Mouse (Mus musculus) Muller cell, postnatal 12 days (primary cell): Measurements from ENCODE around the gene Tmem18.

Experiments used
- DNase-seq: peaks from one replicate; pipeline ENCODE4 v3.0.0-alpha.2; 2015; ENCODE audit errors: inconsistent ontology term

Gene Tmem18

GRCm38 (mm10) chr12:30584356-30584740, at the start of gene Tmem18:
TSS of gene Tmem18 (plus strand) at chr12:30584426.
- peak; percentile 91 for DNase-seq

GRCm38 (mm10) chr12:30557349-30557748, 26.9 kb upstream of the Tmem18 start:
- DNase-seq: no peak

GRCm38 (mm10) chr12:30561411-30561810, 22.8 kb upstream of the Tmem18 start:
- peak; percentile 5 for DNase-seq

GRCm38 (mm10) chr12:30572075-30572474, 12.2 kb upstream of the Tmem18 start:
- no peak for DNase-seq

GRCm38 (mm10) chr12:30575952-30576351, 8.3 kb upstream of the Tmem18 start:
- no peak for DNase-seq

DNA sequence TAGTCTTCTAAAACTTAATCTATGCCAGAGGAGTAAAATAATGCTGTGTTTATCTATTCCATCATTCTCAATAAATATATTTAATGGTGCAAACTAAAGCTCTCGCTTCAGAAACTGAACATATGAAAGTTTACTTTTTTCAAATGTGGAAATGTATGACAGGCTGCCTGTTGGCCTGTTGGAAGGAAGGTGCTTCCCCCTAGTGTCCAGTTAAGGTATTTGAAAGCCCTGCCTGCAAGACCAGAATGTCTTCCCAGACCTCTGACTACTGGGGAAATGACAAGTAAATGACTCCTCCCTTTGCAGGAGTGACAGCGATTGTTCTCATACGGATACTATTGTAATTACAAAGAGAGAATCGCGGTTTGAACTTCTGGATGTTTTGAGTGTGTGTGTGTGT, 6.2 kb upstream of the Tmem18 start:
- peak; percentile 42 for DNase-seq

DNA sequence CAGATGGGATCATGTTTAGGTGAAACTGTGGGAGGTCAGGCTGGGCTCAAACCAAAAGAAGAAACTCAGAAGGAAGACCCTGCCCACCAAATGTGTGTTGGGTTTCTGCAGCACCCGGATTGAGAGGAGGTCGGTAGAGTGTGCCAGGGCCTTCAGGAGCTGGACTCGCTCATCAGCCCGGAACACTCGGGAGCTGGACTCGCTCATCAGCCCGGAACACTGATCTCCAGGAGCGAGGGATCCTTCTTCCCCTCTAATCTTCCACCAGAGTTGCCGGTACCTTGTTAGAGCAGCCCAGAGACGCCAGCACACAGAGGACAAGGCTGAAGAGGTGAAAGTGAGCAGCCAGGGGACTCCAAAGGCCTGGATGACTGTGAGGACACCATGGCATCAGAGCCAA, 2.9 kb upstream of the Tmem18 start:
- no peak for DNase-seq

DNA sequence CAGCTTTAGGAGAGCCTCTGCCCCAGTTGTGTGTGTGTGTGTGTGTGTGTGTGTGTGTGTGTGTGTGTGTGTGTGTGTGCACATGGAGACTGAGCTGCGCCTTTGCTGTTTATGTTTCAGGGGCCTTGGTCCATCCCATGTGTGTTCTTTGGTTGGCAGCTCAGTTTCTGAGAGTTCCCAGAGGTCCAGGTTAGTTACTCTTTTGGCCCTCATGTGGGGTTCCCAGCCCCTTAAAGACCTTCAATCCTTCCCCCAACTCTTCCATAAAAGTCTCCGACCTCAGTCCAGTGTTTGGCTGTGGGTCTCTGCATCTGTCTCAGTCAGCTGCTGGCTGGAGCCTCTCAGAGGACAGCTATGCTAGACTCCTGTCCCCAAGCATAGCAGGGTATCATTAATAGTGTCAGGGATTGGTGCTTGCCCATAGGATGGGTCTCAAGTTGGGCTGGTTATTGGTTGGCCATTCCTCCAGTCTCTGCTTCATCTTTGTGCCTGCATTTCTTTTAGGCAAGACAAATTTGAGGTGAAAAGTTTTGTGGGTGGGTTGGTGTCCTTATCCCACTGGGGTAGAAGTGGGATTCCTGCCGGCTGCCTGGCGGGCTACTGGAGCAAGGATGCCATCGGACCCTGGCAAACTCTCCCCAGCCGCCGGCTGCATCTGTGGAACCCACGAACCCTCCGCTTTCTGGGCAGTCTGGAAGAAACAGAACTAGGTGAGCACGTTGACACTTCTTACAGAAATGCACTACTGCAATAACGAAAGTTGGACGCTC, 455 bp upstream of the Tmem18 start:
- no peak for DNase-seq

- DNase-seq: no peak
Measured at GRCm38 (mm10) chr12:30584863-30585262, 637 bp downstream of the Tmem18 start.

DNA sequence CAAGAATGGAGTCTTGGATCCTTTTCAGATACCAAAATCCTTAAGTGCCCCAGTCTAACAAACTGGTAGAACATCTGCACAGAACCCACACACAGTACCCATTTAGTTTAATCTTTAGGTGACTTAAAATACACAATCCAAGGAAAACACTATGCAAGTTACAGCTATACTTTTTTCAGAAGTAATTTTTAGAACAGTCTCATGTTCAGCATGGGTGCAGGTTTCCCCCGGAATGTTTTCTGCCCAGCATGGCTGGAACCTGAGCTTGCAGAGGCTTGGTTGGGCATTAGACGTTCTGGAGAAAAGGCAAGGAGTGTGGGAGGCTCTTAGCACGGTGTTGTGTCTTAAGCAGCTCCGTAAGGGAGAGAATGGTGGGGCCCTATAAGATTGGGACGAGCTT, 7.6 kb downstream of the Tmem18 start:
- DNase-seq: no peak

DNA sequence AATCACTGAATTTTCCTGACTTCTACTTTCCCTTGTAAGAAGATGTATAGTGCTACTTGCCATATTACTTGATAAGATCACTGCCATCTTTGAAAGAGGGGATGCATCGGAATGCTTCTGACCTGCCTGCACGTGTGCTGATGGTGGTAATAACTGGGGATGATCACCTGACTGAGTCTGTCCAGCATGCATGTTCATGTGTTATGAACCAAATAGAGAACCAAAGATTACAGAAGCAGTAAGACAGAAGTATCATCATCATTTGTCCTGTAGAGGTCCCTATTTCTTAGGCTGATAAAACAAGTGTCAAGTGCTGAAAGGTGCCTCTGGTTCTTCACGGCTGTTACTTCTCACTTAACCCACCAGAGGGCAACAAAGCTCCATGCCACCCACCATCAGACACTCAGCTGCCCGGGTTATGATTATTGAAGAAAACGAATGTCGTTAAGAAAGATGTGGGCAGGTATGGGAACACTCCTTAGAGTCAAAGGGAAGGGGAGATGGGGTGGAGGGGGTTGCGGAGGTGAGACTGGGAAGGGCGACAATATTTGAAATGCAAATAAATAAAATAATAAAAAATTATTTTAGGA, 12.7 kb downstream of the Tmem18 start:
- DNase-seq: peak; percentile 59

DNA sequence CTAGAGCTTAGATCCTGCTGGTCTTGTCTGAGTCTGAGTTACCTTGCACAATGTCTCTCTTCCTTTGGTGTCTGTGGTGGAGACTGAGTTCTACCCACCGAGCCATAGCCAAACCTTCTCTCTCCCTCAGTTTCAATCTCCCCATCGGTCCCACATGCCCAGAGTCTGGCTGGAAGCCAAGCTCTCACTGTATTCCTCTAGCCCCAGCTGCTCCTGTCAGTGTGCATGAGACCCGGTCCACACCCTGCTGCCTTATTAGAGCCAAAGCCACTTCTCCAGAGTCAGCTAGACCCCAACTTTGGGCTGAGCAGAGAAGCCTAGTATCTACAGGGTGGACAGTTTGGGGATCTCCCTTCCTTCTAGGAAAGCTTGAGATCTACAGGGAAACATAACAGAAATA, 14.7 kb downstream of the Tmem18 start:
- no peak for DNase-seq

- no peak for DNase-seq
Measured at GRCm38 (mm10) chr12:30599474-30599873, 15.2 kb downstream of the Tmem18 start.

GRCm38 (mm10) chr12:30599997-30600396, 15.8 kb downstream of the Tmem18 start:
- no peak for DNase-seq

DNA sequence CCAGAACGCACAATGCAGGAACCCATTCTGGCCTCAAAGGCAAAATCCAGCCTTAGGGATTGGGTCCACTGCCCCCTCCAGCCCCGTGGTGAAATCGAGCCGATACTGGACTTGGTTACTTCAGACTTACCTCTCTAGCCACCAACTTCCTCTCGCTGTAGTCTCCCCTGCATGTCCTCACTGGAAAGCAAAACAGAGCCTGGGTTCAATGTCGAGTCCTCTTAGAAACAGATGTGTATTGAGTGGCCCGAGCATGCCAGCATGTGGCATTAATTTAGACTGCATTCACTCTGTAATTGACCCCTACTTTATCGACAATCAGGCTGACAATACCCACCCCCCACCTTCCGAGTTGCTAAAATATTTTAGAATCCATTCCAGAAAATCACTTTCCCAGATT, 19.8 kb downstream of the Tmem18 start:
- no peak for DNase-seq

- no peak for DNase-seq
Measured at GRCm38 (mm10) chr12:30604876-30605275, 20.6 kb downstream of the Tmem18 start.

- DNase-seq: no peak
Measured at GRCm38 (mm10) chr12:30605941-30606340, 21.7 kb downstream of the Tmem18 start.

DNA sequence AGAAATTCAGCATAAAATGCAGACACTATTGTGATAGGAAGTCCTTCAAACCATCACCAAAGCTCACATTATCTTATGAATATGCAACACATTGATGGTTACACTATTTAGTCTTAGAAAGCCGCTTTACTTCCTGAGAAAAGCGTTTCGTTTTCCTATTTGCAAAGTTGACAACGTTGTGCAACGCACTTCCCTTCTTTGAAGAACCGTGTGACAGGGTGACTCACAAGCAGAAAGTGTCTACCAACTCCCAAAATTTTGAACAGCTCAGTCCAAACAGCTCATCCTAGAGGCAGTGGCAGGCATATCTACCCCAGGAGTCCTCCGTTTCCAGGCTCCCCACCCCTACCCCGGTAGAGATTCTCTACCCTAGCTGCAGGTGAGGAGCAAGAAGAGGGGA, 22.5 kb downstream of the Tmem18 start:
- no peak for DNase-seq

DNA sequence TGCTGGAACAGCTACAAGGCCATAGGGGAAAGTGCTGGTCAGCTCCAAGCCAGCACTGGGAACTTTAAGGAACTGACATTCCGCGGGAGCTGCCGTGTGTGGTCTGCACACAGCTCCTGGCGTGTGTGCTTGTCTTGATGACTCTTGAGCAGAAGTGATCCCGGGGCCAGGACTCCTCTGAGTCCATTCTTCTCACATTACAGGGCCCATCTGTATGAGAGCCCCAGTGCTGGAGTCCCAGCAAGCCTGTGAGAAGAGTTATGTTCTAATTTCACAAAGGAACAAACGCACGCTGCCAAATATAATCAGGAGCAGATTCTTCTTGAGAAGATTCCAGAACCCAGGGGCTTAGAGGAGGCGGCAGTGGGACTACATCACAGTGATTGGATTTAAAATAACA, 34.2 kb downstream of the Tmem18 start:
- peak; percentile 29 for DNase-seq

DNA sequence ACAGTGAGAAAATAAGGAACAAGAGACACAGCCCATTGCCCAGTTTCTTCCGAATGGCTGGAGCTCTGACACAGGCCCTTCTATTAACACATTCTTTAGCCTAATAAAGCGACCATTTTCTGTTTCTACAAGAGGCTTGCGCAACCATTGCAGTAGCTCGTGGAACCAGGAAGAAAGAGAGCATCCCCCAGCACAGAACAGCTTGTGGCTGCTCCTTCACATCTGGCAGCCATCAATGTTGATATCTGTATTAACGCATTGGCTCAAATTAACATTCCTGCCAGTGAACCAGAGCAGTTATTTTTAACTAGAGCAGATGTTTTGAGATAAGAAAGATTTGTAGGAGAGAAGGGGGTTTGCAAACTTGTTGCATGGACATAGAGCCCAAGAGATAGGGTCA, 44.2 kb downstream of the Tmem18 start:
- DNase-seq: no peak

- no peak for DNase-seq
Measured at GRCm38 (mm10) chr12:30634534-30634933, 50.3 kb downstream of the Tmem18 start.
